ENCODE assay signal across 13 mouse cellular contexts in the genomic region with DNA sequence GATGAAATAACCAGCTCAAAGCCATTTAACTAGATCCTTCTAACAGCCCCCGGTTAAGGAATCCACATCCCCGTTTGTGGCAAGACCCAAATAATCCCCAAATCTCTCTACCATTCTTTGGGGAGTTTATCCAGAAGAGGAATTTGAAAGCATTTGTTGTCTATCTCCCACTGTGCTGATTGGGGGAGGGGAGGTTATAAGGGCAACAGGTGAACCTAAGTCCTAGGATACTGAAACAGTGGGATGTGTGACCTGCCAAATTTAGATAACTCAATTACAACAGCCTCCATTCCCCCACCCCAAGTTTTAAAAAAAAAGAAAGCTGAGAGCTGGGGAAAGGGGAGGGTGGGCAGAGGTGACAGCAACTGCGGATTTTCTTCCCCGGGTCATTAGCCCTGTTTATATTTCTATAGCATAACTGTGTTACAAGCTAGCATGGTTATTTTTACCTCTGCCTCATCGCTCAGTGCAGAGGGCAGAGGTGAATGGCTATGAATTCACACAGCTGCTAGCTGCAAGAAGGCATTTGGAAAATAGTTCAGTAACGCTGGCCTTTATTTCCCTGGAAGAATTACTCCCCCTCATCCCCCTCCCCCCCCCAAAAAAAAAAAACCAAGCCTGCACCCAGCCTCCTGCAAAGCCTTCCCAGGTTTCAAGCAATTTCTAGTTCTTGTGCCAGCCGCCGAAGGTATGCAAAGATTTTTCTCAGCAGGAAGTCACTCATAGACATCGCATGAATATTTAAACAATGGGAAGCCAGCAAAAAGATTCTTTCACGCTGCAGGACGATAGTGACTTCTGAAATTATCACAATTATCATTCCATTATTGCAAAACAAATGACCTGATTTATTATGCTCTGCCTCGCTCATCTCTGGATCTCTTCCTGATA.
DNase-seq lines count a peak whose midpoint lies in the region; ATAC-seq lines count a peak whose summit lies in the region.
"Had no signal": no experiment of that assay in that cellular context is flagged by ENCODE, and none has a peak within 500 bp of the region (broad histone marks: within the 10 kb centered on the region; RNA-seq: fewer than 3 reads in every experiment).

No protein-coding gene starts in this region.

- H3K4me1 ChIP-seq in kidney, embryonic 14.5 days (ENCODE audit: control insufficient read depth, insufficient read depth, low read length) = peaks cover 20% of the 10 kb centered on the region
- H3K4me1 ChIP-seq: liver, embryonic 13.5 days had no signal

- no peak overlapping the region for H3K4me3 ChIP-seq in kidney, embryonic 14.5 days (ENCODE audit: low read length)
- H3K4me3 ChIP-seq: liver, embryonic 13.5 days had no signal

- 20% methylated on average over 12 of the region's 12 CpGs for WGBS in kidney, embryonic 14.5 days

- H3K36me3 ChIP-seq in kidney, embryonic 14.5 days (ENCODE audit: control insufficient read depth, insufficient read depth, low read length) = no peaks in the 10 kb centered on the region
- H3K36me3 ChIP-seq: liver, embryonic 13.5 days had no signal

- no peaks in the 10 kb centered on the region for H3K9me3 ChIP-seq in kidney, embryonic 14.5 days (ENCODE audit: control insufficient read depth, low read length)
- H3K9me3 ChIP-seq: liver, embryonic 13.5 days had no signal

- H3K27me3 ChIP-seq in kidney, embryonic 14.5 days (ENCODE audit: control insufficient read depth, insufficient read depth, low read length) = no peaks in the 10 kb centered on the region
- H3K27me3 ChIP-seq: liver, embryonic 13.5 days had no signal

- no peak overlapping the region for H3K9ac ChIP-seq in kidney, embryonic 14.5 days (ENCODE audit: low read depth, low read length)
- H3K9ac ChIP-seq: liver, embryonic 13.5 days had no signal

- no peak overlapping the region for H3K27ac ChIP-seq in kidney, embryonic 14.5 days (ENCODE audit: low read depth, low read length)
- H3K27ac ChIP-seq: liver, embryonic 13.5 days; stomach, postnatal 0 days had no signal

- no peak overlapping the region for H3K4me2 ChIP-seq in kidney, embryonic 14.5 days (replicated peaks; ENCODE audit: low read depth, low read length)
- H3K4me2 ChIP-seq: liver, embryonic 13.5 days had no signal

- peak; percentile 82 for ATAC-seq in kidney, embryonic 14.5 days (ENCODE audit: low FRiP score, low TSS enrichment)

- no peak for DNase-seq in kidney, postnatal 14 days
- DNase-seq in brain, adult 2 months (ENCODE audit: low read depth, low spot score) = peak; percentile 33
- peak; percentile 51 for DNase-seq in embryo, embryonic 11 days
- DNase-seq in mesoderm, embryonic 11.5 days (ENCODE audit: low read depth, low spot score) = peak; percentile 67
- no peak for DNase-seq in left cerebral cortex, adult 8-10 months (ENCODE audit: low spot score in 2 of 2)
- DNase-seq in MN1 (ENCODE audit: low spot score) = no peak
- DNase-seq in right cerebral cortex, adult 18-20 months = no peak
- DNase-seq: adrenal gland, adult 2 months; heart, postnatal 36 days; kidney, adult 9 months; liver, embryonic 13.5 days had no signal

Comparison
In these comparisons a context has a peak if more than half of its experiments do, and no peak if none do; other contexts are left out.
1. DNase-seq: peak in brain, adult 2 months (single experiment), embryo, embryonic 11 days (single experiment) and mesoderm, embryonic 11.5 days (single experiment); none in kidney, postnatal 14 days (single experiment), left cerebral cortex, adult 8-10 months (0 of 2), MN1 (single experiment) and right cerebral cortex, adult 18-20 months (single experiment).